Comparison of ENCODE assay signal across 28 mouse cellular contexts in the genomic region with DNA sequence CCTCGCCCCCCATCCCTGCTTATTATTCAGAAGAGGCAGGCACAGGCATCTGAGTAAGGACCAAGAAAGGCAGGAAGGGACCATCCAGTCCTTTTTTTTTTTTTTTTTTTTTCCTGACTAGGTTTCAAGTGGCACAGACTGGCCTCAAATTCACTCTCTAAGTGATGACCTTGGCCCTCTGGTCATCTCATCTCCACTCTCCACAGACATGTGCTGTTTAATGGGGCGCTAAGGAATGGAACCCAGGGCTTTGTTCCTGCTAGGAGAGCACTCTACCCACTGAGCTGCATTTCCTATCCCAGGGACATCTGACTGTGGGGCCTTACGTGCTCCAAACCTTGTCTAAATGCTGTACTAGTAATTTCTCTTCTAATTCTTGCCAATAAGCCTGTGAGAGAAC.
"Had no signal": no experiment of that assay in that cellular context is flagged by ENCODE, and none has a peak within 500 bp of the region (broad histone marks: within the 10 kb centered on the region; RNA-seq: fewer than 3 reads in every experiment).

No protein-coding gene starts in this region.

- H3K4me3 ChIP-seq: embryonic facial prominence, embryonic 10.5 days; embryonic facial prominence, embryonic 12.5 days; embryonic facial prominence, embryonic 13.5 days; embryonic facial prominence, embryonic 15.5 days; erythroblast, embryonic 14.5 days; forebrain, embryonic 10.5 days; forebrain, embryonic 12.5 days; forebrain, embryonic 13.5 days; forebrain, embryonic 15.5 days; gastrocnemius, adult 2 months; heart, adult 2 months had no signal

- H3K4me2 ChIP-seq: embryonic facial prominence, embryonic 12.5 days; embryonic facial prominence, embryonic 13.5 days; embryonic facial prominence, embryonic 15.5 days; forebrain, embryonic 12.5 days; forebrain, embryonic 13.5 days; forebrain, embryonic 15.5 days had no signal

- H3K36me3 ChIP-seq: embryonic facial prominence, embryonic 10.5 days; embryonic facial prominence, embryonic 12.5 days; embryonic facial prominence, embryonic 13.5 days; embryonic facial prominence, embryonic 15.5 days; forebrain, embryonic 10.5 days; forebrain, embryonic 12.5 days; forebrain, embryonic 15.5 days had no signal

- H3K4me1 ChIP-seq: embryonic facial prominence, embryonic 12.5 days; embryonic facial prominence, embryonic 13.5 days; embryonic facial prominence, embryonic 15.5 days; forebrain, embryonic 12.5 days; forebrain, embryonic 13.5 days; forebrain, embryonic 15.5 days had no signal

- ATAC-seq: forebrain, embryonic 13.5 days; forebrain, embryonic 14.5 days; forebrain, embryonic 15.5 days; forebrain, embryonic 16.5 days; forebrain, postnatal 0 days had no signal

- H3K27me3 ChIP-seq: embryonic facial prominence, embryonic 12.5 days; embryonic facial prominence, embryonic 13.5 days; embryonic facial prominence, embryonic 15.5 days; forebrain, embryonic 12.5 days; forebrain, embryonic 13.5 days; forebrain, embryonic 15.5 days had no signal

- H3K9me3 ChIP-seq: embryonic facial prominence, embryonic 10.5 days; embryonic facial prominence, embryonic 12.5 days; embryonic facial prominence, embryonic 13.5 days; embryonic facial prominence, embryonic 15.5 days; forebrain, embryonic 10.5 days; forebrain, embryonic 12.5 days; forebrain, embryonic 13.5 days; forebrain, embryonic 15.5 days had no signal

- H3K9ac ChIP-seq: embryonic facial prominence, embryonic 12.5 days; embryonic facial prominence, embryonic 13.5 days; embryonic facial prominence, embryonic 15.5 days; forebrain, embryonic 12.5 days; forebrain, embryonic 13.5 days; forebrain, embryonic 15.5 days; forebrain, postnatal 0 days had no signal

- H3K27ac ChIP-seq: embryonic facial prominence, embryonic 10.5 days; embryonic facial prominence, embryonic 12.5 days; embryonic facial prominence, embryonic 13.5 days; embryonic facial prominence, embryonic 15.5 days; forebrain, embryonic 10.5 days; forebrain, embryonic 12.5 days; forebrain, embryonic 13.5 days; forebrain, embryonic 15.5 days; gastrocnemius, adult 2 months; heart, adult 2 months had no signal

- DNase-seq: cerebellum, adult 8-10 months; cerebellum, adult 9-10 months; cerebellum, adult 9-11 months; cerebellum, postnatal 10 days; cerebellum, postnatal 14 days; cerebellum, postnatal 25 days; cerebellum, postnatal 36 days; embryo, embryonic 11 days; forebrain, postnatal 0 days; gastrocnemius, adult 2 months; gastrocnemius, postnatal 10 days; gastrocnemius, postnatal 14 days; gastrocnemius, postnatal 25 days; gastrocnemius, postnatal 36 days; heart, adult 11 months; heart, adult 18-20 months; heart, adult 2 months had no signal
